ENCODE assay signal across 7 mouse cellular contexts in genomic region chr11:107573061-107573692, GRCm38 (mm10). TPM values are rescaled to one million over a fixed set of nuclear protein-coding genes. Genes with fewer than 3 reads are reported as not detected.
DNase-seq lines count a peak whose midpoint lies in the region; ATAC-seq lines count a peak whose summit lies in the region.

No protein-coding gene starts in this region.

- DNase-seq in 3T3-L1 (ENCODE audit: low read depth, low spot score) (peak; percentile 15), adipocyte (ENCODE audit: low spot score) (peak; percentile 43)
- DNase-seq in intestine, embryonic 14.5 days (ENCODE audit: low spot score): peak; percentile 54
- peak; percentile 65 to 77 for DNase-seq in lung, adult 18-20 months
- DNase-seq in thymus, postnatal 10 days (ENCODE audit: low spot score in 2 of 2): peak; percentile 31 to 34
- no peak for DNase-seq in cerebellum, adult 9-11 months

- peak overlapping the region; percentile 48; the same call in 1 of the 2 replicates for H3K27ac ChIP-seq in intestine, embryonic 14.5 days (ENCODE audit: low read depth)
- H3K27ac ChIP-seq in midbrain, embryonic 15.5 days: no peak overlapping the region

- no peak overlapping the region for H3K4me2 ChIP-seq in intestine, embryonic 14.5 days (ENCODE audit: low read length)
- no peak overlapping the region for H3K4me2 ChIP-seq in midbrain, embryonic 15.5 days

- H3K4me3 ChIP-seq in intestine, embryonic 14.5 days (ENCODE audit: low read depth, low read length): no peak overlapping the region
- no peak overlapping the region for H3K4me3 ChIP-seq in midbrain, embryonic 15.5 days

- no peaks in the 10 kb centered on the region for H3K9me3 ChIP-seq in intestine, embryonic 14.5 days (ENCODE audit: control insufficient read depth, low read length)
- no peaks in the 10 kb centered on the region for H3K9me3 ChIP-seq in midbrain, embryonic 15.5 days

- ATAC-seq in intestine, embryonic 14.5 days (replicated peaks; ENCODE audit: low FRiP score, low TSS enrichment, low read depth): no peak; the same call in 1 of the 2 replicates
- no peak for ATAC-seq in midbrain, embryonic 15.5 days (replicated peaks)

- H3K4me1 ChIP-seq in intestine, embryonic 14.5 days (replicated peaks; ENCODE audit: control insufficient read depth, insufficient read depth, low read length): peaks cover 12% of the 10 kb centered on the region; the same call in 1 of the 2 replicates
- H3K4me1 ChIP-seq in midbrain, embryonic 15.5 days: no peaks in the 10 kb centered on the region

- WGBS in intestine, embryonic 14.5 days: 45% methylated on average over 11 of the region's 11 CpGs
- 82% methylated on average over 11 of the region's 11 CpGs for WGBS in midbrain, embryonic 15.5 days

- peaks cover 35% of the 10 kb centered on the region for H3K36me3 ChIP-seq in intestine, embryonic 14.5 days (ENCODE audit: control insufficient read depth, insufficient read depth, low read length)
- peaks cover 9% of the 10 kb centered on the region; the same call in 1 of the 2 replicates for H3K36me3 ChIP-seq in midbrain, embryonic 15.5 days (replicated peaks)

- H3K9ac ChIP-seq in intestine, embryonic 14.5 days (ENCODE audit: low read length): no peak overlapping the region
- no peak overlapping the region for H3K9ac ChIP-seq in midbrain, embryonic 15.5 days

- H3K27me3 ChIP-seq in intestine, embryonic 14.5 days (replicated peaks; ENCODE audit: control insufficient read depth, insufficient read depth, low read length): no peaks in the 10 kb centered on the region
- H3K27me3 ChIP-seq in midbrain, embryonic 15.5 days (replicated peaks): no peaks in the 10 kb centered on the region

RNA-seq across cellular contexts. Expression of gene Helz, which starts 25.4 kb away (rescaled TPM):
- 22.2 and 22.6 TPM in 2 replicates for polyA plus RNA-seq in intestine, embryonic 14.5 days (2014; fragmentation: Nextera tagmentation; extraction: Ambion mirVana)
- polyA plus RNA-seq in midbrain, embryonic 15.5 days (2015; fragmentation: Nextera tagmentation; extraction: Ambion mirVana): 17.3 and 17.8 TPM in 2 replicates
